Mouse (Mus musculus) frontal cortex, postnatal 14 days (tissue): ENCODE data around the gene Dmrtc2.
"Not testable (repeated sequence)": the region's sequence is repeated elsewhere in the genome, so short reads cannot be mapped to it uniquely, and the experiment has no call there.

Source experiments
- DNase-seq, 2 experiments: peaks; one replicate each; pipeline ENCODE4 v3.0.0; 2022; ENCODE audit warnings: low spot score in 2 of 2

Dmrtc2 gene

GRCm38 (mm10) chr7:24869080-24869479 is 777 bp upstream of the Dmrtc2 start:
- DNase-seq = no peak

GRCm38 (mm10) chr7:24877588-24877987 is 7.7 kb downstream of the Dmrtc2 start:
- DNase-seq = no peak

GRCm38 (mm10) chr7:24879620-24880019 is 9.8 kb downstream of the Dmrtc2 start:
- no peak for DNase-seq

- DNase-seq = no peak
Measured at GRCm38 (mm10) chr7:24882416-24883199, 12.8 kb downstream of the Dmrtc2 start.

GRCm38 (mm10) chr7:24883896-24884692 is 14.2 kb downstream of the Dmrtc2 start, which contains the start of gene Rps19:
Rps19 (plus strand) TSS chr7:24884371.
- peak; percentile 95 to 98 for DNase-seq

GRCm38 (mm10) chr7:24884693-24885291 is 14.9 kb downstream of the Dmrtc2 start:
- no peak for DNase-seq

- DNase-seq = no peak
Measured at GRCm38 (mm10) chr7:24885468-24886307, 15.8 kb downstream of the Dmrtc2 start.

- DNase-seq = no peak
Measured at GRCm38 (mm10) chr7:24886308-24886633, 16.4 kb downstream of the Dmrtc2 start.

- DNase-seq = no peak
Measured at GRCm38 (mm10) chr7:24887096-24887495, 17.2 kb downstream of the Dmrtc2 start.

GRCm38 (mm10) chr7:24889431-24890220 is 19.8 kb downstream of the Dmrtc2 start:
- no peak for DNase-seq

GRCm38 (mm10) chr7:24890281-24891216 is 20.7 kb downstream of the Dmrtc2 start:
- DNase-seq = peak; percentile 45 to 63

GRCm38 (mm10) chr7:24891241-24892124 is 21.6 kb downstream of the Dmrtc2 start:
- DNase-seq = no peak

- DNase-seq = no peak
Measured at GRCm38 (mm10) chr7:24892125-24892583, 22.3 kb downstream of the Dmrtc2 start.

GRCm38 (mm10) chr7:24895749-24896148 is 25.9 kb downstream of the Dmrtc2 start:
- not testable (repeated sequence) for DNase-seq

GRCm38 (mm10) chr7:24896269-24896668 is 26.4 kb downstream of the Dmrtc2 start:
- no peak for DNase-seq

- no peak for DNase-seq
Measured at GRCm38 (mm10) chr7:24897224-24897623, 27.4 kb downstream of the Dmrtc2 start, which contains the start of gene Cd79a. Cd79a (plus strand) TSS chr7:24897381.

- no peak for DNase-seq
Measured at GRCm38 (mm10) chr7:24897959-24898358, 28.1 kb downstream of the Dmrtc2 start.

GRCm38 (mm10) chr7:24901114-24901513 is 31.3 kb downstream of the Dmrtc2 start:
- no peak for DNase-seq
